Mouse (Mus musculus) lung, embryonic 16.5 days (tissue): ENCODE data around the gene Zfp507. TPM values are rescaled to one million over a fixed set of nuclear protein-coding genes. Genes with fewer than 3 reads are reported as not detected.
A peak's percentile ranks its signal among the peaks of the same experiment; 100 is the strongest.

Experiments
- ATAC-seq: fragments of 200-750 bp; cut with Nextera tagmentation; 2 replicates; pipeline ENCODE4 v1.8.0; 2017; ENCODE audit warnings: low read depth, mild to moderate bottlenecking, moderate library complexity
- H3K27ac ChIP-seq: fragments of 300-500 bp; sonication (generic); 2 replicates; pipeline ENCODE4 v1.5.1; 2014; ENCODE audit warnings: mild to moderate bottlenecking, control low read depth, low read length
- H3K27me3 ChIP-seq: fragments of 300-500 bp; sonication (generic); 2 replicates; pipeline ENCODE4 v1.6.1; 2014; ENCODE audit warnings: low read depth, low read length, mixed read lengths; ENCODE audit not compliant: control insufficient read depth, insufficient read depth
- H3K36me3 ChIP-seq: fragments of 300-500 bp; sonication (generic); 2 replicates; pipeline ENCODE4 v1.6.1; 2014; ENCODE audit warnings: low read length; ENCODE audit not compliant: control insufficient read depth, insufficient read depth
- H3K4me1 ChIP-seq: fragments of 300-500 bp; sonication (generic); replicated peaks from 2 replicates; pipeline ENCODE4 v1.6.1; 2014; ENCODE audit warnings: low read length, mixed read lengths; ENCODE audit not compliant: control insufficient read depth, insufficient read depth
- H3K4me2 ChIP-seq: fragments of 300-500 bp; sonication (generic); 2 replicates; pipeline ENCODE4 v1.6.1; 2014; ENCODE audit warnings: low read depth, low read length, control low read depth
- H3K4me3 ChIP-seq: fragments of 300-500 bp; sonication (generic); 2 replicates; pipeline ENCODE4 v1.5.1; 2014; ENCODE audit warnings: mild to moderate bottlenecking, low read length, control low read depth
- H3K9ac ChIP-seq: fragments of 300-500 bp; sonication (generic); 2 replicates; pipeline ENCODE4 v1.6.1; 2014; ENCODE audit warnings: low read length, control low read depth
- H3K9me3 ChIP-seq: fragments of 300-500 bp; sonication (generic); 2 replicates; pipeline ENCODE4 v1.6.1; 2016; ENCODE audit warnings: low read length; ENCODE audit not compliant: control insufficient read depth
- WGBS: fragments of 180-500 bp; shearing (Covaris S2); extraction: QIAGEN DNeasy Blood & Tissue Kit; methylation state at CpG from one replicate; pipeline ENCODE4 v1.1.7; 2014; 5-methylcytosine and 5-hydroxymethylcytosine counted together
- polyA plus RNA-seq: library from polyadenylated mRNA; unstranded; fragments of >200 nt; fragmentation: Nextera tagmentation; extraction: Ambion mirVana; gene quantifications from 2 replicates; pipeline ENCODE4 v1.2.1, GENCODE M21; 2015

The Zfp507 gene
- polyA plus RNA-seq, 1 experiment from 2014 or later, result 15.8 TPM

DNA sequence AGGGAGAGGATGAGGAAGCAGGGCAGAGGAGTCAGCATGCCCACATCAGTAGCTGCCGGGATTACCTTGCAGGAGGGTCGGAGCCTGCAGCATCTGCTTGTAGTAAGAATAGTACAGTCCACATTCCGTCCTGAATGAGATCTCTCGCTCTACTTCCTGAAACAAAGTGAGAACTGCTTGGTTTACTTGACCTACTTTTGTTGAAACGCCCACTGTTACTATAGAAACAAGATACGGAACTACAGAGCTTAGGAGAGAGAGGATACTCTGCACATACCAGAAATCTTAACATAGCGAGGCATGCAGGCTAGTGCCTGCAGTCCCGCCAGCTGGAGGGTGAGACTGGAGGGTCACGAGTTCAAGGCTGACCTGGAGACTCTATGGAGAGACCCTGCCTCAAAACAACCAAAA is 73.2 kb downstream of the Zfp507 start:
- Histone ChIP-seq H3K4me3 (no peak overlapping the region), H3K4me1 (no peaks in the 10 kb centered on the region), H3K36me3 (peaks cover 7% of the 10 kb centered on the region; the same call in 1 of the 2 replicates), H3K9ac (no peak overlapping the region), H3K9me3 (no peaks in the 10 kb centered on the region), H3K4me2 (no peak overlapping the region), H3K27ac (no peak overlapping the region), H3K27me3 (no peaks in the 10 kb centered on the region)
- ATAC-seq, result peak; percentile 81
- WGBS, result 65% methylated on average over 9 of the region's 9 CpGs

DNA sequence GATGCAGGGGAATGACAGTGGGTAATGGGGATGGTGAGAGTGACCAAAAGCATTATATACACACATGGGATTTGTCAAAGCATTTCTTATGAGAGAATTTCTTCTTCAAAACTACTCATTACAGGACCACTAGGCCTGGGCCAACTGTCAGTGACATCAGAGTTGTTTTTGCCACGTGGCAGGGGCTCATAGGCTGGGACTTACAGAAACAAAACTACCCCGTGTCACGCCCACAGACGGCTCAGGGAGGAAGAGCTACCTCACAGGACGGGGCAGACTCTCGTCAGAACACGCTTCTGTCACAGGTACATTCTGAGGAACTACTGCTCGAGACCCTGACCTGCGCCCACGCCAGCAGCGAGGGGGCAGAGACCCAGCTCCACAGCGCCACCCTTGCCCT is 74.4 kb downstream of the Zfp507 start:
- Histone ChIP-seq H3K9me3 (no peaks in the 10 kb centered on the region), H3K4me3 (no peak overlapping the region), H3K4me2 (no peak overlapping the region), H3K9ac (no peak overlapping the region), H3K4me1 (no peaks in the 10 kb centered on the region), H3K36me3 (peaks cover 14% of the 10 kb centered on the region; the same call in 1 of the 2 replicates), H3K27me3 (no peaks in the 10 kb centered on the region), H3K27ac (no peak overlapping the region)
- ATAC-seq, result no peak
- WGBS, result 92% methylated on average over 12 of the region's 12 CpGs

DNA sequence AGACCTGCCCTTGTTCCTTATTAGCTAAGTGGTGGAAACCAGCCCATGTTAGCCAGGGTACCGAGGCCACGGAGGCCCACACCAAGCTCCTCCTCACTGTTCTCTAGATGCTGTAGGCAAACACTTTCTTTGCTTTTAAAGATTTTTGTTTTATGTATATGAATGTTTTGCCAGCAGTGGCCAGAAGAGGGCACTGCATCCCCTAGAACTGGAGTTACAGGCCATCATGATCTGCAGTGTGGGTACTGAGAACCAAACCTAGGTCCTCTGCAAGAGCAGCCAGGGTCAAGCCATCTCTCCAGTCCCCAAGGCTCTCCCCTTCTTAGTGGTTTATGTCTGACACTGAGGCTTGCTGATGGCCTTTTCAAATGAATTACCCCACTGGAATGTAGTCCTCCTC is 79.8 kb downstream of the Zfp507 start:
- H3K27ac ChIP-seq, result no peak overlapping the region
- no peak overlapping the region for H3K9ac ChIP-seq
- 93% methylated on average over 2 of the region's 2 CpGs for WGBS
- H3K27me3 ChIP-seq, result no peaks in the 10 kb centered on the region
- ATAC-seq, result no peak
- no peaks in the 10 kb centered on the region for H3K4me1 ChIP-seq
- H3K4me2 ChIP-seq, result no peak overlapping the region
- H3K4me3 ChIP-seq, result no peak overlapping the region
- 0 out of 2 replicates have a peak, but pooled peaks cover 2% of the 10 kb centered on the region for H3K9me3 ChIP-seq
- H3K36me3 ChIP-seq, result peaks cover 18% of the 10 kb centered on the region

Other genes with a start within 250 kb of the Zfp507 start
- 41.6 and 42.1 TPM in 2 replicates for gene Nudt19, start 246.7 kb downstream of the Zfp507 start, polyA plus RNA-seq
- gene Rgs9bp, start 217.4 kb downstream of the Zfp507 start, polyA plus RNA-seq, result 0.06 and 0.13 TPM in 2 replicates
- gene Ankrd27, start 216.8 kb downstream of the Zfp507 start, polyA plus RNA-seq, result 36.2 and 36.3 TPM in 2 replicates
- 223 and 224 TPM in 2 replicates for gene Pdcd5, start 155.5 kb downstream of the Zfp507 start, polyA plus RNA-seq
- gene Dpy19l3, start 48.5 kb downstream of the Zfp507 start, polyA plus RNA-seq, result 25.1 and 33.5 TPM in 2 replicates